Mouse (Mus musculus): Measurements from ENCODE around the gene Il31ra.

GRCm38 (mm10) chr13:112621592-112621991, 27.4 kb upstream of the Il31ra start:
- TF ChIP-seq CTCF (IDR thresholded peaks at IDR 0.05; ENCODE audit: low read depth) (peak; percentile 34; the same call in 1 of the 2 replicates), EP300 (IDR thresholded peaks at IDR 0.05; ENCODE audit: low read depth) (no peak)
